Mouse (Mus musculus) heart, postnatal 4 days (tissue): ENCODE measurements around the gene Abcc6. TPM values are rescaled to one million over a fixed set of nuclear protein-coding genes. Genes with fewer than 3 reads are reported as not detected.
"Not testable (repeated sequence)": the region's sequence is repeated elsewhere in the genome, so short reads cannot be mapped to it uniquely, and the experiment has no call there.

Experiments
- DNase-seq: peaks from one replicate; pipeline ENCODE4 v3.0.0; 2021
- total RNA-seq, 2 experiments: library from RNA; stranded (reverse); gene quantifications; 2 replicates each; pipeline ENCODE4 v1.2.3; 2021

The Abcc6 gene
- total RNA-seq, 2 experiments from 2014 or later = not detected

DNA sequence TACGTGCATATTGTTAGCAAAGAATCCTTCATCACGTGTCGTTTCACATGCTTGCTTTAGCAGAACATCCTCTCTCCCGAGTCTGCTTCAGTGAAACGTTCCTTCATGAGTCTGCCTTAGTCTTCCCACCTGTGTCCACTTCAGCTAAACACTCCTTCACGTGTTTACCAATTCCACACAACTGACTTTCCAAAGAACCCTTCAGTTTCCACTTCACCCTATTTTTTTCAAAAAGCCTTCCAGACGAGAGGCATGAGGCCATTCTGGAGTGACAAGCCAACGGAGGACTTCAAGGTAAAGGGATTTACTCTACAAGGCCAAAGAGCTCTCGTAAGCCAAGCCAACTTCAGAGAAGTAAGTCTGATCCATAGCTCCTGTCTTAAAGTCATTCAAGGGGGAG lies 4.7 kb downstream of the Abcc6 start:
- DNase-seq = no peak

DNA sequence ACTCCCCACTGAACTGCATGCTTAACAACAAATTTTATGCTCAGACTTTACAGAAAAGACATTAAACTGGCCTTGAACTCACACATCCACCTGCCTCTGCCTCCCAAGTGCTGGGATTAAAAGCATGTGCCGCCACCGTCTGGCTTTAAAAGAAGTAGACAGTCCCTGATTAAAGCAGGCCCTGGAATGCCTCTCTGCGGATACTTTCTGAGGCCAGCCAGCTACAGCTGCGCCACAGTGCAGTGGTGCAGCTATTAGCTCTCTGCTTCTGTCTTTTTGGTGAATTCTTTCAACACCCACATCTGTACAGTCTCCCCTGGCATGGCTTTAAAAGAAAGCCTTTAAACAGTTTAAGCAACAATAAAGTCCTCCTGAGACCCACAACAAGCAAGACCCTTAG lies 8.2 kb downstream of the Abcc6 start:
- DNase-seq = no peak

- DNase-seq = no peak
Observed at GRCm38 (mm10) chr7:46019594-46019993, 10.5 kb downstream of the Abcc6 start.

DNA sequence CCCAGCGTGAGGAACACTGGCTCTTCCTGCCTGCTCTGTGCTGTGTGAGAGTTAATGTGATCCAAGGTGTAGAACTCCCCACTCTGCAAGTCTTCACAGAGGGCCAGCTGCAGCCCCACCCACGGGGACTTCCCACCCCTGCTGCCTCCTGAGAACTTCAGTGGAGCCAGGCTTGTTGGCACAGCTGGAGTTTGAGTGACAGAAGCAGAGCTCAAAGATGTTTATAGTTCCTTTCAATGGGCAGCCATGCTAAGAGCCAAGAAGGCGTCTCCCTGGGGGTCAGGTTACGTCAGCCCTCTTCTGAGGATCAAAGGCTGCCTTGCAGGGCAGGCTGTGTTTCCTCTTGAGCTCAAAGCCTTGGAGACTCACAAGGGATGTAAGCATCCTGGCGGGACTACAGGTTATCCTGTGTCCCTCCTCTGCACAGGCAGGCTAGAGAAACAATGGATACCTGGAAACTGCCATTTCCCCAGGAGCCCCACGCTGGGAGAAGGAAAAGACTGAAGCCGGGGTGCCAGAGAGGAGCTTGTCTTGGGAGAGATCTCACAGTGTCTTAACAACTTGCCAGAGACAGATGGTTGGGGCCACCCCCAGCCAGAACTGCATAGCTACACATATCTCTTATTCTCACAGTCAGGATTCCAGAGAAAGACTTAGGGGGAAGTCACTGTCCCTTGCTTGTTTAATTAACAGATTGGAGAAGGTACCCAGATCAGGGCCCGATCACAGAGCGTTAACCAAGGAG lies 16.7 kb downstream of the Abcc6 start:
- peak; percentile 55 for DNase-seq

- DNase-seq = no peak
Observed at GRCm38 (mm10) chr7:46012121-46012520, 18.0 kb downstream of the Abcc6 start.

DNA sequence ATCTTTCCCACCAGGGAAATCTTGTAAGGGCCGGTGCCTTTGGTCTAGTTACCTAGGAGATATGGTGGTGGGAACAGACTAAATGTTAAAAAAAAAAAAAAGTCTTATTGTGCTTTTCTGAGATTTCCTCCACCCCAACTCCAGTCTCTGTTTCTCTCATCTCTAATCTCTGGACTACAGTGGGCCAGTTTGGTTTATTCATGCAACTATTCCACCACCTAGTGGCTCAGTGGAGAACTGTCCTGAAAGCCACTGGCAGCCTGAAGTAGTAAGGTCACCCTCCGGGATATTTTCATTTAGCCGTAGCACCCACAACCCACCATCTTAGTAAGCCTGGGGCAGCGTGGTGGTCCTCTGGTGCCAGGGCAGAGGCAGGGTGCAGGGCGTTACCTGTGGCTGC lies 20.5 kb downstream of the Abcc6 start:
- peak; percentile 78 for DNase-seq

DNA sequence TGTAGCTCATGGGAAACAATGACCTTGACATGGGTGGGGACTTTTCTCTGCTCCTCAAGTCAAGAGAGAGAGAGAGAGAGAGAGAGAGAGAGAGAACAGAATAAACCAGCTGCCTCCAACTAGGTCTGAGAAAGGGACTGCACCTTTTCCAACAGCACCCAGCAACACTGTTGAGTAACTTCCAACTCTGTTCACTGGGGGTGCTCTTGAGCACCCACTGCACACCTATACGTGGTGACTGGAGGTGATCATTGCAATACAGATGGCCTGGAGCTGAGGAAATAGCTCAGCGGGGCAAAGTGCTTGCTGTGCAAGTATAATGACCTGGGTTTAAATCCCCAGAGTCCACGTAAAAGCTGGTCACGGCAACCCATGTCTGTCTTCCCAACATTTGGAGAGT lies 27.4 kb downstream of the Abcc6 start:
- no peak for DNase-seq

DNA sequence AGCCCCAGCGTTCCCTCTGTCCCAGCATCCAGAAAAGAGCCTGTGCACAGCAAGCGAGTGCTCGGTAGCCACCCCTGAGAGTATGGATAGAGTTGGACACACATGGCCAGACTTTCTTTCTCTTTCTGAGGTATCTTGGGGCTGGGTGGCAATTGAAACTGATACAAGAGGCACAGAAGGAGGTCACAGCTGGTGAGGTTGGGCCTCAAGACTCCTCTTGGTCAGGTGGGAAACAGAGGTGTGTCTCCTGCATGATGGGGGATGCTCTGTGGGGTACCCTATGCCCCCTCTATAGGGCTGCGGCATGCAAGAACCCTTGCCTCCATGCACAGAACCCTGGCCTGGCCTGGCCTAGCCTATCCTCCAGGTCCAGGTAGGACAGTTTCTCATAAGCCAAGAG lies 29.5 kb downstream of the Abcc6 start:
- no peak for DNase-seq

GRCm38 (mm10) chr7:45992470-45992869 lies 37.6 kb downstream of the Abcc6 start:
- no peak for DNase-seq

GRCm38 (mm10) chr7:45988344-45988743 lies 41.8 kb downstream of the Abcc6 start:
- DNase-seq = no peak

DNA sequence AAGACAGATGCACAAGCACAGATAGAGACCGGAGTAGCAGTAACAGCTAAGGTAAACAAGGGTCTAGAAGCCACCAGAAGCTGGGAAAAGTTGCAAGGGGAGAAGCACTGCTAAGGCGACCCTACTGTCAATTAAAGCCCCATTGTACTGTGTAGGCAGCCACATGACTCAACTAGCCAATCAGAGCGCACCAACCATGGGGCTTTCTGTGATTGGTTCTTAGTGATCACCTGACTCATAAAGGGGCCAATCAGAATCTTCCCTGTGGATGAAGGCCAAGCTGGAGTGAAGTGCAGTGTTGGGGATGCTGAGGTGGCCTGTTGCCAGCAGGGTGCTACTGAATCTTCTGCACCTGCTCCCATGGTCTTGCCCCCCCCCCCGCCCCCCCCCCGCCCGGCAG lies 43.2 kb downstream of the Abcc6 start:
- no peak for DNase-seq

GRCm38 (mm10) chr7:45981612-45982011 lies 48.5 kb downstream of the Abcc6 start:
- no peak for DNase-seq

DNA sequence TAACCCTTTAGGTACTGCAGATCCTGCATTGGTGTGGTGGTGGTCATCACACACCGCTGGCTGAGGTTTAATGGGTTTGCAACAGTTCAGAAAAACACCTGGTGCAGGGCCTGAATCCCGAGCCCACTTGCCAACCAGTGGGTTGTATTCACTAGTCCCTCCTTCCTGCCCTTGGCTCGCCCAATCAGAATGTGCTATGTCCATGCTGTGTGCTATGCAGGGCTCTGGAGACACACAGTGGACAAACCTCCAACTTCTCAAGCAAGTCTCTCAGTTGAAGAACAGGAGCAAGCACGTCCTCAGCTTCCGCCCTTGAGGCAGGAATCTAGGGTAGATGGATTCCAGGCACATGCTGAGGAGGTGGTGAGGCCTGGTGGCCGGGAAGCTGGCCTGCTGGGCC lies 55.6 kb downstream of the Abcc6 start:
- DNase-seq = peak; percentile 15

DNA sequence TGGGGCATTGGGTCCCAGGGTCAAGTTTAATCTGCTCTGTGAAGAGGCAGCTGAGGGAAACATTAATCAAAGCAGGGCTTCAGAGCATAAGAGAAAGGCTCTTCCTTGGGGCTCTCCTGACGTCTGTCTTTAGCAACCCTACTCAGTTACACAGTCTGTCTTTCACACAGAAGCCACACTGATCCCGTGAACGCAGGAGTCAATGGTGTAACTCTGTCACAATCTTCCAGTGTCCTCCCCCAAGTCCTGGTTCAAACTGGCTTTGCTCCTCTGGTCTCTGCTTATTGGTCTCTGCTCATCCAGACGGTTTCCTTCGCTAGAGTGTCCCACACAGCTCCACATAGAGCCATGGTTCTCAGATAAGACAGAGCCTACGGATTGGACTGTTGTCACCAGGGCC lies 56.0 kb downstream of the Abcc6 start:
- DNase-seq = no peak

DNA sequence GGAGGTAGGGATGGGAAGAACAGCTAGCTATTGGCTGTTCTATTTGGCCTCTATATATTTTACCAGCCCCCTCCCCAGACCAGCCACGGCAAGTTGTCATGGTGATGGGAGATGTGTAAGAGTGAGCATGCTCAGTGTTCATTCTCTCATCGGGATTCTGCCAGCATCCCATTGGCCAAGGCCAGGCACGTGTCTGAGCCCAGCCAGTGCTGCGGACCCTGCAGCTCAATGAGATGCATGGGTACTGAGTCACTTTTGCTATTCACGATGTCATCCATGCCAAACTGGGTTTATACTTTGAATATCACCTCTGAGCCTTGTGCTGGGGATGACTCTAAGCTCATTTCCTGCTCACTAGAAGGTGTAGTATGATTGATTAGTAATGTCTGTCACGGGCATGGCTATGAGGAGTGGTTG lies 56.8 kb downstream of the Abcc6 start:
- DNase-seq = no peak

DNA sequence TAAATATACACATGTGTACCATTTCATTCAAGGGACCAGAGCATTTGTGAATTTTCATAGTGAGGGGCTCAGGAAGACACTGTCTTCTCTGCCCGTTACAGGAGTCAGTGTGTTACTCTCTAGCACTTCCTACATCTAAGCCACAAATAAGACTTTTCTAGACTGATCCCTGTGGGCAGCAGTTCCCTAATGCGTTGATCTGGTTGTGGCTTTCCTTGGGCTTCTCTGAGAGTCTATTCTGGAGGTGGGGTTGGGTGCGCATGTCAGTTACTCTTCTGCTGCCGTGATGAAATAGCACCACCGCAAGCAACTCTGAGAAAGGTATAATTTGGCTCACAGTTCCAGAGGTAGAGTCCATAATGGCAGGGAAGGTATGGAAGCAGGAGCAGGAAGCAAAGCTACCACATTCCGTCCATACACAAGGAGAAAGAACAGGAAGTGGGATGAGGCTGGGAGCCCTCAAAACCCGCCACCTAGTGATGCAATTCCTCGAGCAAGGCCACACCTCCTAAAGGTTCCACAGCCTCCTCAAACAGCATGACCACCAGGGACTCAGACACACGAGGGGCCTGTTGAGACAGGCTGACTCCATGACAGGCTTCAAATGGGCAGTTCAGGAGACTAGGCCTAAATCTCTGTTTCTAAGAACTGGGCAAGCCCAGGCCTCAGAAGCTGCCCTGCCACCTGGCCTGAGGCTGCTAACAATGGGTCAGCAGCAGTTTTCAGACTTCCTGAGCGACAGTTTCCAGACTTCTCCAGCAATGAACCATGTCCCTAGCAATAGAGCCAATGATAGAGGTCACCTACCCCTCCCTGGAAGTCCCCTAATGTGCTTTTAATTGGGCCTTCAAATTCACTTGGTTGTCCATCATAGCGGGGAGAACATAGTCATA lies 58.0 kb downstream of the Abcc6 start:
- DNase-seq = no peak

- DNase-seq = no peak
Observed at GRCm38 (mm10) chr7:45956611-45957010, 73.5 kb downstream of the Abcc6 start.

DNA sequence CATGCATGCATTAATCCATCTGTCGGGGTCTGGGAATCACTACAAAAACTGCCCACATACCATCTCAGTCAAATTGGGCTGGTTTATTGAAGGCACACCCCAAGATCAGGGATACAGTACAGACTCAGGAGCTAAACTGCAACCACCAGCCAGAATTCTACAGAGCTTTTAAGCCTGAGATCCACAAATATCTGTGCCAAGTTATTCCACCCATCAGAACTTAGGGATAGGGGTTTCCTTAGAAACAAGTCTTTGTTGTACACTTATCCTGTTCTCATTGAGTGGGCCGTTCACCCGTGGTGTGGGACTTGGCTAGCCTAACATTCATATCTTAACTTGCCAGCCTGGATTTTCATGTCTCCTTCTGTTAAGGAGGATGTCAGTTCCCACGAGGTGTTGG lies 81.0 kb downstream of the Abcc6 start:
- no peak for DNase-seq

DNA sequence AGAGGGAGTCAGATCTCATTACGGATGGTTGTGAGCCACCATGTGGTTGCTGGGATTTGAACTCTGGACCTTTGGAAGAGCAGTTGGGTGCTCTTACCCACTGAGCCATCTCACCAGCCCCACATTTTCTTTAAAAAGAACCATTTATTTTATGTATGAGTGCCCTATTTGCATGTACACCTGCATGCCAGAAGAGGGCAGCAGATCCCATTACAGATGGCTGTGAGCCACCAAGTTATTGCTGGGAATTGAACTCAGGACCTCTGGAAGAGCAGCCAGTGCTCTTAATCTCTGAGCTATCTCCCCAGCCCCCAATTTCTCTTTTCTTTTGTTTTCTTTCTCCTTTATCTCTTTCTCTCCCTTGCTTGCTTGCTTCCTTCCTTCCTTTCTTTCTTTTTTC lies 86.8 kb downstream of the Abcc6 start:
- DNase-seq = not testable (repeated sequence)

- no peak for DNase-seq
Observed at GRCm38 (mm10) chr7:45941986-45942385, 88.1 kb downstream of the Abcc6 start.

DNA sequence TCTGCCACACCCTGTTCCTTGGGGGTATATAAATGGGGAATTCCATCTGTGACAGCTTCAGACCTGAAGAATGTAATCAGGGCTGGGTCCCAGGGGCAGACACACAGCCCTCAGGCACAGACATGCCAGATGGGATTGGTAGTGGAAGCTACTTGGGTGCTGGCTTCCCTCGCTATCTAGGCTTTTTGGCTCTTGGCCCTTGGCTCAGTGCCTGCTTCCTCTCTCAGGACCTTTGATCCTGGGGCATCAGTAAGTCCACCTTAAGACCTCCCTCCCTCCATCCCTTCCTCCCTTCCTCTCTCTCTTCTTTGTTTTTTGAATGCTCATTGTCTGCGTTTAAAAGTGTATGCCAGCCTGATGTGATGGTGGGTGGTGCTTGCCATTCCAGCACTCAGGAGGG lies 90.3 kb downstream of the Abcc6 start:
- no peak for DNase-seq

- DNase-seq = peak; percentile 74
Observed at GRCm38 (mm10) chr7:45935114-45935513, 95.0 kb downstream of the Abcc6 start.

- not testable (repeated sequence) for DNase-seq
Observed at GRCm38 (mm10) chr7:45933766-45934165, 96.3 kb downstream of the Abcc6 start.

DNA sequence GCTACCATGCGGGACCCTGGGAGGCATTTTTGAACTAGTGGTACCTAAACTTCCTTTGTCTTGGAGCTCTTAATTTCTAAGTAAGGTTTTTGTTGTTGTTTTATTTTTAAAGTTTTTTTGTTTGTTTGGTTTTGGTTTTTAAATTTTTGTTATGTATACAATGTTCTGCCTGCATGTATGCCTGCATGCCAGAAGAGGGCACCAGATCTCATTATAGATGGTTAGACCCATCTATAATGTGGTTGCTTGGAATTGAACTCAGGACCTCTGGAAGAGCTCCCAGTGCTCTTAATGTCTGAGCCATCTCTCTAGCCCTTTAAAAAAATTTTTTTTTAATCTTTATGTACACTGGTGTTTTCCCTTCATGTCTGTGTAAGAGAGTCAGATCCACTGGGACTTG lies 100.4 kb downstream of the Abcc6 start:
- DNase-seq = no peak
